ENCODE assay signal across 9 mouse cellular contexts in genomic region chr12:68500794-68501193, GRCm38 (mm10).
DNase-seq lines count a peak whose midpoint lies in the region; ATAC-seq and TF ChIP-seq lines count a peak whose summit lies in the region.
"Had no signal": no experiment of that assay in that cellular context is flagged by ENCODE, and none has a peak within 500 bp of the region (broad histone marks: within the 10 kb centered on the region; RNA-seq: fewer than 3 reads in every experiment).

No protein-coding gene starts in this region.

- WGBS in hindbrain, embryonic 10.5 days, result 89% methylated on average over 4 of the region's 4 CpGs
- WGBS in hindbrain, embryonic 16.5 days, result 86% methylated on average over 4 of the region's 4 CpGs
- 82% methylated on average over 4 of the region's 4 CpGs for WGBS in midbrain, embryonic 14.5 days
- WGBS in midbrain, embryonic 13.5 days, result 83% methylated on average over 4 of the region's 4 CpGs
- 83% methylated on average over 4 of the region's 4 CpGs for WGBS in midbrain, postnatal 0 days

- H3K4me3 ChIP-seq in hindbrain, embryonic 10.5 days, result no peak overlapping the region
- H3K4me3 ChIP-seq in hindbrain, embryonic 16.5 days (ENCODE audit: low read length), result no peak overlapping the region
- no peak overlapping the region for H3K4me3 ChIP-seq in midbrain, embryonic 14.5 days (replicated peaks; ENCODE audit: low read depth, low read length)
- H3K4me3 ChIP-seq in midbrain, embryonic 13.5 days (replicated peaks), result no peak overlapping the region
- no peak overlapping the region for H3K4me3 ChIP-seq in midbrain, postnatal 0 days (ENCODE audit: low read depth, low read length)
- H3K4me3 ChIP-seq: embryonic facial prominence, embryonic 15.5 days had no signal

- peak; percentile 44 for DNase-seq in hindbrain, embryonic 10.5 days (ENCODE audit: low spot score)
- DNase-seq in midbrain, embryonic 14.5 days, result peak; percentile 69
- DNase-seq in embryo, embryonic 11 days, result peak; percentile 56
- peak; percentile 22 for DNase-seq in midbrain, postnatal 0 days (ENCODE audit: low spot score)
- no peak for DNase-seq in cerebellum, adult 11-12 months
- DNase-seq in cerebellum, adult 9-11 months, result no peak

- H3K9me3 ChIP-seq in hindbrain, embryonic 10.5 days, result no peaks in the 10 kb centered on the region
- no peaks in the 10 kb centered on the region for H3K9me3 ChIP-seq in hindbrain, embryonic 16.5 days (ENCODE audit: control insufficient read depth, low read length)
- H3K9me3 ChIP-seq in midbrain, embryonic 14.5 days (ENCODE audit: control insufficient read depth, low read length), result no peaks in the 10 kb centered on the region
- no peaks in the 10 kb centered on the region for H3K9me3 ChIP-seq in midbrain, embryonic 13.5 days
- H3K9me3 ChIP-seq in midbrain, postnatal 0 days (ENCODE audit: low read length), result no peaks in the 10 kb centered on the region
- H3K9me3 ChIP-seq: embryonic facial prominence, embryonic 15.5 days had no signal

- H3K36me3 ChIP-seq in hindbrain, embryonic 10.5 days, result no peaks in the 10 kb centered on the region
- H3K36me3 ChIP-seq in hindbrain, embryonic 16.5 days (ENCODE audit: control insufficient read depth, insufficient read depth, low read length), result no peaks in the 10 kb centered on the region
- no peaks in the 10 kb centered on the region for H3K36me3 ChIP-seq in midbrain, embryonic 14.5 days (ENCODE audit: control insufficient read depth, insufficient read depth, low read length)
- H3K36me3 ChIP-seq in midbrain, embryonic 13.5 days, result no peaks in the 10 kb centered on the region
- H3K36me3 ChIP-seq in midbrain, postnatal 0 days (ENCODE audit: insufficient read depth, low read length), result no peaks in the 10 kb centered on the region
- H3K36me3 ChIP-seq: embryonic facial prominence, embryonic 15.5 days had no signal

- no peak overlapping the region for H3K27ac ChIP-seq in hindbrain, embryonic 10.5 days
- no peak overlapping the region for H3K27ac ChIP-seq in hindbrain, embryonic 16.5 days (ENCODE audit: low read depth, low read length)
- no peak overlapping the region for H3K27ac ChIP-seq in midbrain, embryonic 14.5 days (replicated peaks; ENCODE audit: low read depth, low read length)
- H3K27ac ChIP-seq in midbrain, embryonic 13.5 days, result no peak overlapping the region
- H3K27ac ChIP-seq in midbrain, postnatal 0 days (ENCODE audit: low read depth, low read length), result no peak overlapping the region
- H3K27ac ChIP-seq: embryonic facial prominence, embryonic 15.5 days had no signal

- peak; percentile 71 for TF ChIP-seq CTCF in midbrain, postnatal 0 days (IDR thresholded peaks at IDR 0.05)

- H3K27me3 ChIP-seq in hindbrain, embryonic 10.5 days (ENCODE audit: insufficient read depth, poor library complexity, severe bottlenecking), result no peaks in the 10 kb centered on the region
- H3K27me3 ChIP-seq in hindbrain, embryonic 16.5 days (replicated peaks; ENCODE audit: control insufficient read depth, insufficient read depth, low read length), result no peaks in the 10 kb centered on the region
- no peaks in the 10 kb centered on the region for H3K27me3 ChIP-seq in midbrain, embryonic 14.5 days (ENCODE audit: control insufficient read depth, insufficient read depth, low read length)
- H3K27me3 ChIP-seq in midbrain, embryonic 13.5 days, result no peaks in the 10 kb centered on the region
- H3K27me3 ChIP-seq in midbrain, postnatal 0 days (ENCODE audit: insufficient read depth, low read length), result no peaks in the 10 kb centered on the region
- H3K27me3 ChIP-seq: embryonic facial prominence, embryonic 15.5 days had no signal

- H3K4me2 ChIP-seq in hindbrain, embryonic 16.5 days (ENCODE audit: low read length), result no peak overlapping the region
- H3K4me2 ChIP-seq in midbrain, embryonic 14.5 days (ENCODE audit: low read length), result no peak overlapping the region
- H3K4me2 ChIP-seq in midbrain, embryonic 13.5 days (replicated peaks), result no peak overlapping the region
- H3K4me2 ChIP-seq in midbrain, postnatal 0 days (ENCODE audit: low read depth, low read length, poor library complexity, severe bottlenecking), result no peak overlapping the region
- H3K4me2 ChIP-seq: embryonic facial prominence, embryonic 15.5 days had no signal

- H3K4me1 ChIP-seq in hindbrain, embryonic 10.5 days (replicated peaks), result no peaks in the 10 kb centered on the region
- no peaks in the 10 kb centered on the region for H3K4me1 ChIP-seq in hindbrain, embryonic 16.5 days (ENCODE audit: control insufficient read depth, insufficient read depth, low read depth, low read length)
- H3K4me1 ChIP-seq in midbrain, embryonic 14.5 days (ENCODE audit: control insufficient read depth, insufficient read depth, low read length), result no peaks in the 10 kb centered on the region
- H3K4me1 ChIP-seq in midbrain, embryonic 13.5 days (replicated peaks), result no peaks in the 10 kb centered on the region
- no peaks in the 10 kb centered on the region for H3K4me1 ChIP-seq in midbrain, postnatal 0 days (ENCODE audit: insufficient read depth, low read length)
- H3K4me1 ChIP-seq: embryonic facial prominence, embryonic 15.5 days had no signal

- H3K9ac ChIP-seq in hindbrain, embryonic 16.5 days (ENCODE audit: low read depth, low read length), result no peak overlapping the region
- H3K9ac ChIP-seq in midbrain, embryonic 14.5 days (replicated peaks; ENCODE audit: low read length), result no peak overlapping the region
- H3K9ac ChIP-seq in midbrain, embryonic 13.5 days (replicated peaks), result no peak overlapping the region
- no peak overlapping the region for H3K9ac ChIP-seq in midbrain, postnatal 0 days (replicated peaks; ENCODE audit: low read length, poor library complexity, severe bottlenecking)
- H3K9ac ChIP-seq: embryonic facial prominence, embryonic 15.5 days had no signal

- no peak for ATAC-seq in hindbrain, embryonic 16.5 days
- ATAC-seq in midbrain, embryonic 14.5 days (ENCODE audit: low FRiP score, low TSS enrichment), result no peak
- ATAC-seq in midbrain, embryonic 13.5 days, result no peak
- no peak for ATAC-seq in midbrain, postnatal 0 days (ENCODE audit: low FRiP score)

Comparison
In these comparisons a context has a peak if more than half of its experiments do, and no peak if none do; other contexts are left out.
1. DNase-seq: peak in hindbrain, embryonic 10.5 days (single experiment), midbrain, embryonic 14.5 days (single experiment), embryo, embryonic 11 days (single experiment) and midbrain, postnatal 0 days (single experiment); none in cerebellum, adult 11-12 months (single experiment) and cerebellum, adult 9-11 months (single experiment).